Mouse (Mus musculus) left cerebral cortex, adult 8-10 months (tissue): ENCODE results near the gene Polh. TPM values are rescaled to one million over a fixed set of nuclear protein-coding genes. Genes with fewer than 3 reads are reported as not detected.
A peak's percentile ranks its signal among the peaks of the same experiment; 100 is the strongest.

Experiments
- DNase-seq, 2 experiments: peaks; one replicate each; pipeline ENCODE4 v3.0.0; 2022; ENCODE audit warnings: low spot score in 2 of 2
- microRNA-seq, 2 experiments: library from miRNA; unstranded; fragments of <30 nt; microRNA quantifications; one replicate each; pipeline ENCODE4 v1.2.0; 2022
- total RNA-seq, 4 experiments: library from RNA; stranded (reverse); gene quantifications; 2 replicates each; pipeline ENCODE4 v1.2.4; 2022

The Polh gene
- total RNA-seq, 4 experiments from 2014 or later: 5.3 to 7.8 (median 6.8) TPM

DNA sequence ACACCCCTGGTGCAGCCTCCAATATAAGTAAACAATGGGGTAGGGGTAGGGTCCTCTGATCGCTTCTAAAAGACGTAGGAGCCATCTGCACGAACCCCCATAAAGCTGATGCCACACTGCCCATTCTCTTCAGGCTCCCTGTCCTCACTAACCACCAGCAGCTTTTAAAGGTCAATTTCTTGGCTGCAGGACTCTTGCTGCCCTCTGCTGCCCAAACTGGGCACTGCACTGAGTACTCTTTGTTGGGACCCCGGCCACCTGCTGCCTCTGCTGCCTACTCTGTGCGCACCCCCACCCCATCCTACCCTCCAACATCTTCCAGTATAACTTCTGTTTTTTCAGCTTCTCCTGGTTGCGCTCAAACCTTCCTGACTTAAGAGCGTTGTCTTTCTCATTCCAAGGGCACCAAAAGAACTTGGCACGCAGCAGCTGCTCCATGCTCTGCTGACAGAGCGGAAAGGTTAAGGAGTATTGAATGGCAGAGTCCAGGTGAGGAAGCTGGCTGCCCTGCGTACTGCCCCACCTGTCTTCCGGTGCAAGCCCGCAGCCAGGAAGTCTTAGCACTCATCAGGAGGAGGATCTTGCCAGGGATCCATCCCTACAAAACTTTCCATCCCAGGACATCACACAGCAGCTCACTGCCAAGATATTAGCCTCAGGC is 70.3 kb downstream of the Polh start:
- DNase-seq: peak in 1 of 2 experiments; percentile 75

DNA sequence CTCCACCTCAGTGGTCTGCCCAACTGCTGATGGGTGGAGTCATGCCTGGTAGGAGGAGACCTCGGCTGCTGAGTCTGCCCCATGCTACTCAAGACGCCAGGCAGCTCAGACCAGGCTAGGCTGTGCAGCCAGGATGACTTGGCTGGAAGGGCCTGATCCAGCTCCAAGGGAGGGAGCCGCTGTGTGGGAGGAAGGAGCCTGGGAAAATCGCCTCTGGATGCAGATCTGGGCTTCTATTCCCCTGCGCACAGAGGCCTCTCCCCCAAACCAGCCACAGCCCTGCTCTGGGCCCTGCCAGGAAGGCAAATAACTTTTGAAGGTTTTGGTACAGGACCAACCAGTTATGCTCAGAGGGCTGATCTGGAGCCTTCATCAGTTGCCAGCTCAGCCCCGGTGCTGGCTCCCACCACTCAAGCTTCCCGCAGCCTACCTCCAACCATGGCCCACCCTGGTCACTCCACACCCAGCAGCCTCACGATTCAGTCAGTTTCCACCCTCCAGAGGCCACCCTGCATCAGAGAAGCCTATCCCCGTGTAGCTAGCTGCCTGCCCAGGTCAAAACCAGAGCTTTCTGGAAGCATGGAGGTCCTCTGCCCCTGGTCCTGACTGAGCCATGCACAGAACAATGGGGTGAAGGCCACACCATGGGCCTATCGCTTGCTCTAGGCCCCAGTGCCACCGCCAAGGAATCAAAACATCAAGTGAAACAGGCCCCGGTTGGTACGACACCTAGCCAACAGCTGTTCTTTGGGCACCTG is 72.5 kb downstream of the Polh start:
- DNase-seq: no peak

DNA sequence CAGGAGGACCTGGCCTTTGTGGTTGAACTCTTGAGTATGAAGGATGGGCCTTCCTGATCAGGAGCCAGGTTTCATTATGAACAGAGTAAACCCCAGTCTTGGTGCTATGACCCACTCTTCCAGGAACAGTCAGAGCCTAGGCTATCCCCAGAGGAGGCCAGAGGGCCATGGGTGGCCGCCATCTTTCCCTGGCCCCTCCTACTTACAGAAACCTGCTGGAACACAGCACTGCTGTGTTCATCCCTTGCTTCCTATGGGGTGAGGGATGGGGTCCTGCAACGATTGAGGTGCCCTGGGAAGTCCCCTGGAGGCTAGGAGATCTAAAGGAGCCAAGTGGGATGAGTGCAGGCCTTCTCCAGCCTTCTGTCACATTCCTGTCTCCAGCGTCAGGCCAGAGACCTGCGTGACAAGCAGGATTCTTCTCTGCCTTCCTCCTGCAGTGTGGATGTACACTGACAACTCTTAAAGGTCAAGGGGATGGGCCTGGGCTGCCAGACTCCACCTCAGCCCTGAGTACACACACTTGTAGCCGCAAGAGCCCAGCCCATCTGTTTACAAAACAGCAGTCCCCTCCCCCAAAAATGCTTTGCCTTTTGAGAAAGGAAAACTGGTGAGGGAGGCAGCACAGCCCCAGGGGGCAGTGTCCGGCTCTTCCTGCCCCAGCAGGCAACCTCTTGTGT is 74.5 kb downstream of the Polh start:
- no peak for DNase-seq

DNA sequence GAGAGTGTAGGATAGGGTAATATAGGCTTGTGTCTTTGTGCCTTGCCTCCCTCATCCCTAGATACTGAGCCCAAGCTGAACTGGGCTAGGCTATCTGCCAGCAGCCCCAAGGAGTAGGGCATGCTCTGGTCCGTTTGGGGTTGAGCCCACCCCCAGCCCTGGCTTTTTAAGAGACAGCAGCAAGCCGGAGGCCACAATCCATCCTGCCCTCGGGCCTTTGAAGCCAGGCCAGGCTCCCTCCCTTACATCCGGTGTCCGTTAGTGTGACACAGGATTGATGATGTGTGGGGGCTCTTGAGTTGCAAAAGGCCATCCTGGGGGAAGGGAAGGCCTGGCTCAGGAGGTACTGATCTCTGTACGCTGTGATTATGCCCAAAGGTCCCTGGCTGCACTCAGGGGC is 75.8 kb downstream of the Polh start:
- DNase-seq: no peak

DNA sequence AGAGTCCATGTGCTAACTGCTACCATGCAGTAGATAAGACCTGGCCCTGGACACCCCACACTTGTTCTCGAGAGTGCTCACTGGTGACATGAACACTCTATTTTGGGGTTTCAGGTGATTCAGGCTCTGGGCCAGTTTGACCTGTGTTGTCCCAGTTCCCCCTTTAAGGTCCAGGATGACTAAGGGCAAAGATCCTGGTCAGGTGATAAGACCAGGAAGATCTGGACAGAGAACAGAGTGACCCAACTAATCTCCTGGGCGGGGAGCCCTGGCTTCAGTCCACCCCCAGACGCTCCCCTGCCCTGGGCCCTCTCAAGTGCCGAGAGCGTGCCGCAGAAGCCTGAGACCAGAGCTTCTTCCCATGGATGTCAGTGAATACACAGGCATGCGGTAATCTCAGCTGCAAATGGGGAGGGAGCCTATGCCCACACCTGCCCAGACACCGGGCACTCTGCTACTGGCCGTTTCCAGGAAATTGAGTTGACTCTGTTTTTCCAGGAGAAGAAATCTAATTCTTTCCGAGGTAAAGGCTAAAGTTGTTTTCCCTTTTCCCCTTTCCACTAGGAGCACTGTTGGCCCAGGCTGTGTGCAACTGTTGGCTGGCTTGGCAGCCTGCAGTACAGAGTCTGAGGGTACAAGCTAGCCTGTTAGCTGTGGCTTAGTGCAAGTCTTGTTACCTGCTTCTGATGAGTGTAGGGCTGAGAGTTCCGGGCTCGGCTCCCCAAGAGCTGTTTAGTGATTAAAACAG is 78.3 kb downstream of the Polh start:
- no peak for DNase-seq

DNA sequence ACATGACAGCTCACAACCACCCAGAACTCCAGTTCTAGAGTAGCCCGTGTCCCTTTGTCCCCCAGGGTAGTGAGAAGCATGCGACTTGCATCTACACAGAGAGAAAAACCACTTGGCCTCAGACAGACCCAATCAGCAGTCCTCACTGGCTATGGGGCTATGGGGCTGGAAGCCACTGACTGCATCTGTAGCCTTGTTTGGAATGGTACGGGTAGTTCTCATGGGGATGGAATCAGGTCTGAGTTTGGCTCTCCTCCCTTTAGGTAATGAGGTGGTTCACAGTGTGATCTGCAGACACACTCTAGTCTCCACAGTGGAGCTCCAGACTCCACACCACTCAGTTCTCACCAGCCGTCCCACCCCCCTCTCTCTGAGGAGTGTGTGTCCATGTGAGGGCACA is 79.2 kb downstream of the Polh start:
- DNase-seq: no peak

DNA sequence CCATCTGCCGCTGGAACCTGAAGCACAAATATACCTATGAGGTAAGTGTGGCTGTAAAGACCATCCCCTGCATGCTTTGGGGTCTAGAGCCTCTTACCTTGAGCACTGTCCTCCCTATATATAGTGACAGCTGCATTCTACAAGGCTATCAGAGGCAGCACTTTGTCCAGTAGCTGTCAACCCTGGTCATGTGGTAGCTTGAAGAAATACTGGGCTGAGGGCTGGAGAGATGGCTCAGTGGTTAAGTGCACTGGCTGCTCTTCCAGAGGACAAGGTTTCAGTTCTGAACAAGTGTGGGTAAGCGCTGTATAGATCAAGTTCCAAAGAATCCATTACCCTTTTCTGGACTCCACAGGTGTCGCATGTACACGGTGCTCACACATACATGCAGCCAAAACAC is 79.7 kb downstream of the Polh start:
- no peak for DNase-seq

Small RNA genes within 50 kb of the gene (microRNA-seq; reads per million reads assigned to microRNA genes)
- gene Mir693: 0 to 0.88 reads per million in 2 experiments

Other genes starting within 250 kb of the Polh start
- 10 to 100 TPM; 77.1 to 81.3 (median 79.9) TPM for gene Vegfa, start 170.3 kb downstream of the Polh start, total RNA-seq
- 10 to 100 TPM; 85.2 to 92.1 (median 89.0) TPM for gene Mrps18a, start 91.7 kb downstream of the Polh start, total RNA-seq
- 10 to 100 TPM; 17.8 to 21.3 (median 19.5) TPM for gene Rsph9, start 58.4 kb downstream of the Polh start, total RNA-seq
- gene Mad2l1bp, start 49.1 kb downstream of the Polh start, total RNA-seq: 10 to 100 TPM; 13.0 to 15.8 (median 14.3) TPM
- 100 to 1,000 TPM in 3 of 4 experiments, 10 to 100 TPM in 1; 93.8 to 107 (median 103) TPM for gene Gtpbp2, start 41.6 kb downstream of the Polh start, total RNA-seq
- gene Xpo5, start 137 bp upstream of the Polh start, total RNA-seq: 10 to 100 TPM; 38.3 to 42.7 (median 41.8) TPM
- 10 to 100 TPM; 35.4 to 42.3 (median 40.2) TPM for gene Polr1c, start 45.4 kb upstream of the Polh start, total RNA-seq
- gene Yipf3, start 45.4 kb upstream of the Polh start, total RNA-seq: 10 to 100 TPM; 72.8 to 90.6 (median 79.7) TPM
- 10 to 100 TPM; 50.2 to 55.0 (median 53.3) TPM for gene Lrrc73, start 50.9 kb upstream of the Polh start, total RNA-seq
- gene Tjap1, start 80.4 kb upstream of the Polh start, total RNA-seq: 10 to 100 TPM; 37.5 to 43.9 (median 42.3) TPM
- gene Dlk2, start 94.8 kb upstream of the Polh start, total RNA-seq: 10 to 100 TPM; 43.9 to 52.8 (median 50.2) TPM
- gene Abcc10, start 125.7 kb upstream of the Polh start, total RNA-seq: 10 to 100 TPM in 2 of 4 experiments, 1 to 10 TPM in 2; 8.8 to 12.0 (median 10.4) TPM
- 10 to 100 TPM; 56.7 to 67.4 (median 63.1) TPM for gene Zfp318, start 181.1 kb upstream of the Polh start, total RNA-seq
- gene Crip3, start 226.3 kb upstream of the Polh start, total RNA-seq: 1 to 10 TPM; 2.0 to 3.0 (median 2.5) TPM
- gene Slc22a7, start 235.8 kb upstream of the Polh start, total RNA-seq: under 1 TPM; 0.53 to 0.78 (median 0.66) TPM